25 mouse cellular contexts compared by ENCODE assay signal in genomic region chr11:104156391-104156790, GRCm38 (mm10). TPM values are rescaled to one million over a fixed set of nuclear protein-coding genes. Genes with fewer than 3 reads are reported as not detected.
DNase-seq lines count a peak whose midpoint lies in the region; ATAC-seq and TF ChIP-seq lines count a peak whose summit lies in the region.
"Had no signal": no experiment of that assay in that cellular context is flagged by ENCODE, and none has a peak within 500 bp of the region (broad histone marks: within the 10 kb centered on the region; RNA-seq: fewer than 3 reads in every experiment).

No protein-coding gene starts in this region.

- no peak overlapping the region for H3K4me3 ChIP-seq in cerebellum, adult 2 months (replicated peaks; ENCODE audit: insufficient read depth, low read depth, low read length)
- H3K4me3 ChIP-seq in neural tube, embryonic 13.5 days, result no peak overlapping the region
- H3K4me3 ChIP-seq in neural tube, embryonic 15.5 days (replicated peaks), result no peak overlapping the region
- H3K4me3 ChIP-seq: embryonic facial prominence, embryonic 10.5 days; embryonic facial prominence, embryonic 12.5 days; forebrain, embryonic 13.5 days; forebrain, embryonic 15.5 days had no signal

- H3K9me3 ChIP-seq in neural tube, embryonic 13.5 days, result no peaks in the 10 kb centered on the region
- H3K9me3 ChIP-seq in neural tube, embryonic 15.5 days (replicated peaks), result no peaks in the 10 kb centered on the region
- H3K9me3 ChIP-seq: embryonic facial prominence, embryonic 10.5 days; embryonic facial prominence, embryonic 12.5 days; forebrain, embryonic 13.5 days; forebrain, embryonic 15.5 days; G1E had no signal

- H3K27ac ChIP-seq in cerebellum, adult 2 months (ENCODE audit: insufficient read depth, low read length), result peak overlapping the region; percentile 38; the same call in 1 of the 2 replicates
- H3K27ac ChIP-seq in neural tube, embryonic 13.5 days (replicated peaks), result 0 out of 2 replicates have a peak overlapping the region, but pooled peaks have one; percentile 92
- no peak overlapping the region for H3K27ac ChIP-seq in neural tube, embryonic 15.5 days (replicated peaks)
- H3K27ac ChIP-seq: embryonic facial prominence, embryonic 10.5 days; embryonic facial prominence, embryonic 12.5 days; forebrain, embryonic 13.5 days; forebrain, embryonic 15.5 days had no signal

- H3K4me2 ChIP-seq in neural tube, embryonic 13.5 days, result no peak overlapping the region
- H3K4me2 ChIP-seq in neural tube, embryonic 15.5 days, result no peak overlapping the region
- H3K4me2 ChIP-seq: embryonic facial prominence, embryonic 12.5 days had no signal

- peaks cover 74% of the 10 kb centered on the region for H3K4me1 ChIP-seq in cerebellum, adult 2 months (ENCODE audit: control insufficient read depth, insufficient read depth, low read length)
- H3K4me1 ChIP-seq in neural tube, embryonic 13.5 days (replicated peaks), result peaks cover 40% of the 10 kb centered on the region
- H3K4me1 ChIP-seq in neural tube, embryonic 15.5 days, result peaks cover 35% of the 10 kb centered on the region

- no peak for ATAC-seq in cerebellum, adult (ENCODE audit: insufficient number of reproducible peaks, low FRiP score, low TSS enrichment)
- no peak for ATAC-seq in neural tube, embryonic 13.5 days (ENCODE audit: low read depth)
- ATAC-seq in neural tube, embryonic 15.5 days (ENCODE audit: low FRiP score), result no peak
- ATAC-seq: activated CD4-positive, CD25-positive, alpha-beta regulatory T cell, adult 4 months; CD4-positive, CD25-positive, alpha-beta regulatory T cell, adult 4 months; forebrain, embryonic 13.5 days; forebrain, embryonic 15.5 days; forebrain, postnatal 0 days; Patski had no signal

- no peak for TF ChIP-seq CTCF in cerebellum, adult 2 months (IDR thresholded peaks at IDR 0.05; ENCODE audit: borderline replicate concordance, insufficient read depth, low read depth, low read length)

- no peaks in the 10 kb centered on the region for H3K27me3 ChIP-seq in cerebellum, adult 2 months (ENCODE audit: control insufficient read depth, insufficient read depth, low read length)
- H3K27me3 ChIP-seq in neural tube, embryonic 13.5 days, result no peaks in the 10 kb centered on the region; the same call in 1 of the 2 replicates
- no peaks in the 10 kb centered on the region for H3K27me3 ChIP-seq in neural tube, embryonic 15.5 days (replicated peaks)
- H3K27me3 ChIP-seq: forebrain, embryonic 15.5 days had no signal

- DNase-seq in cerebellum, adult 11 months, result peak; percentile 42
- DNase-seq in cerebellum, adult 2 months, result no peak
- no peak for DNase-seq in cerebellum, postnatal 14 days
- DNase-seq in cerebellum, adult 9-10 months, result peak; percentile 67
- no peak for DNase-seq in cerebellum, postnatal 36 days
- DNase-seq: adrenal gland, adult 8-10 months; adrenal gland, postnatal 14 days; adrenal gland, postnatal 36 days; B cell, adult 2 months; cerebellum, adult 18-20 months; forebrain, postnatal 0 days had no signal

- no peaks in the 10 kb centered on the region for H3K36me3 ChIP-seq in neural tube, embryonic 13.5 days
- no peaks in the 10 kb centered on the region for H3K36me3 ChIP-seq in neural tube, embryonic 15.5 days
- H3K36me3 ChIP-seq: embryonic facial prominence, embryonic 10.5 days; embryonic facial prominence, embryonic 12.5 days; forebrain, embryonic 15.5 days; G1E had no signal

- no peak overlapping the region for H3K9ac ChIP-seq in neural tube, embryonic 13.5 days
- no peak overlapping the region for H3K9ac ChIP-seq in neural tube, embryonic 15.5 days (replicated peaks)
- H3K9ac ChIP-seq: embryonic facial prominence, embryonic 12.5 days; forebrain, embryonic 15.5 days; forebrain, postnatal 0 days had no signal

- 17% methylated on average over 3 of the region's 3 CpGs for WGBS in cerebellum, adult 2 months
- 61% methylated on average over 3 of the region's 3 CpGs for WGBS in neural tube, embryonic 13.5 days
- 65% methylated on average over 3 of the region's 3 CpGs for WGBS in neural tube, embryonic 15.5 days

- no peak for TF ChIP-seq POLR2A in cerebellum, adult 2 months (IDR thresholded peaks at IDR 0.05; ENCODE audit: borderline replicate concordance, insufficient read depth, low read length)

RNA-seq across cellular contexts. Expression of gene Crhr1, which starts 23.7 kb away (rescaled TPM):
- polyA plus RNA-seq in cerebellum, adult 2 months (2012; rRNA removed), result 63.0 and 63.4 TPM in 2 replicates
- 3.7 and 3.9 TPM in 2 replicates for polyA plus RNA-seq in neural tube, embryonic 13.5 days (2015; fragmentation: Nextera tagmentation; extraction: Ambion mirVana)
- 5.6 and 6.6 TPM in 2 replicates for polyA plus RNA-seq in neural tube, embryonic 15.5 days (2015; fragmentation: Nextera tagmentation; extraction: Ambion mirVana)
- polyA plus RNA-seq: activated CD4-positive, CD25-positive, alpha-beta regulatory T cell, adult 4 months; CD4-positive, CD25-positive, alpha-beta regulatory T cell, adult 4 months; G1E; Patski had no signal

RNA-seq across cellular contexts. Expression of gene Sppl2c, which starts 29.7 kb away (rescaled TPM):
- not detected in 2 replicates for polyA plus RNA-seq in cerebellum, adult 2 months (2012; rRNA removed)
- not detected in 2 replicates for polyA plus RNA-seq in neural tube, embryonic 13.5 days (2015; fragmentation: Nextera tagmentation; extraction: Ambion mirVana)
- polyA plus RNA-seq in neural tube, embryonic 15.5 days (2015; fragmentation: Nextera tagmentation; extraction: Ambion mirVana), result not detected in 2 replicates
- polyA plus RNA-seq: activated CD4-positive, CD25-positive, alpha-beta regulatory T cell, adult 4 months; CD4-positive, CD25-positive, alpha-beta regulatory T cell, adult 4 months; cortical plate, adult 2 months; embryonic facial prominence, embryonic 10.5 days; embryonic facial prominence, embryonic 12.5 days; embryonic facial prominence, embryonic 14.5 days; forebrain, embryonic 11.5 days; forebrain, embryonic 13.5 days; forebrain, embryonic 15.5 days; forebrain, postnatal 0 days; G1E; Patski had no signal

Comparison
In these comparisons a context has a peak if more than half of its experiments do, and no peak if none do; other contexts are left out.
1. DNase-seq: peak in cerebellum, adult 11 months (single experiment) and cerebellum, adult 9-10 months (single experiment); none in cerebellum, adult 2 months (0 of 2), cerebellum, postnatal 14 days (0 of 2) and cerebellum, postnatal 36 days (0 of 2).